Comparison of ENCODE assay signal across 17 mouse cellular contexts in the genomic region with DNA sequence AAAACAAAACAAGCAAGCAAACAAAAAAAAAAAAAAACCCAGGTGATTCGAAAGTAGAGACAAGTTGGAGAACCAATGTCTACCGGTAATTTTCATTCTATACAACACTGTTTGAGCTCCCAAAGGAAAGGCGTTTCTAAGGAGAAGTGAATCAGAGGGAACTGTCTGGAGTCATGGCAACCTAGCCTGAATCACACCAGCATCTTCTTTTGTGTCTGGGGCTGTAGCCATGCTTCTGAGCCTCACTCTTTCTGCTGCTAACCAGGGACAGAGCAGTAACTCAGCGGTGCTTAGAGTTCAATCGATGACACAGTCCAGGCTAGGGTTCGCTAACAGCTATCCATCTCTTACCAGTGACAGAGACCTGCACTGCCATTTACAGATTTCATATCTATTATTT.
"Had no signal": no experiment of that assay in that cellular context is flagged by ENCODE, and none has a peak within 500 bp of the region (broad histone marks: within the 10 kb centered on the region; RNA-seq: fewer than 3 reads in every experiment).

No protein-coding gene starts in this region.

- H3K27me3 ChIP-seq: kidney, embryonic 15.5 days; liver, embryonic 15.5 days had no signal

- H3K9ac ChIP-seq: kidney, embryonic 15.5 days; liver, embryonic 15.5 days; lung, embryonic 14.5 days had no signal

- H3K4me3 ChIP-seq: kidney, embryonic 15.5 days; left cerebral cortex, adult 2 months; limb, embryonic 10.5 days; liver, embryonic 15.5 days; megakaryocyte, embryonic 14.5 days had no signal

- H3K4me1 ChIP-seq: liver, embryonic 15.5 days; megakaryocyte, embryonic 14.5 days had no signal

- H3K4me2 ChIP-seq: kidney, embryonic 15.5 days; liver, embryonic 11.5 days; liver, embryonic 15.5 days; lung, embryonic 14.5 days had no signal

- DNase-seq: kidney, adult 2 months; kidney, postnatal 14 days; lung, embryonic 14.5 days; lung, postnatal 10 days; lung, postnatal 4 days; midbrain, embryonic 14.5 days; retina, postnatal 1 day; right cerebral cortex, postnatal 4 days; spleen, adult 18-20 months; thymus, adult 18-20 months; thymus, postnatal 14 days had no signal

- H3K36me3 ChIP-seq: kidney, embryonic 15.5 days; limb, embryonic 10.5 days; liver, embryonic 15.5 days had no signal

- H3K27ac ChIP-seq: kidney, embryonic 15.5 days; left cerebral cortex, adult 2 months; limb, embryonic 10.5 days; liver, embryonic 15.5 days had no signal

- H3K9me3 ChIP-seq: kidney, embryonic 15.5 days; limb, embryonic 10.5 days; liver, embryonic 15.5 days; megakaryocyte, embryonic 14.5 days had no signal
